ENCODE assay signal across 1 mouse cellular context in genomic region chr7:46033870-46034337, GRCm38 (mm10).
TF ChIP-seq lines count a peak whose summit lies in the region.

No protein-coding gene starts in this region.

TF ChIP-seq in MEL, 35 proteins besides CTCF, POLR2A, EP300 and RAD21 (continued from another document):
- TF ChIP-seq ZKSCAN1 (IDR thresholded peaks at IDR 0.05; ENCODE audit: low read depth, low read length) (no peak), NRF1 (IDR thresholded peaks at IDR 0.05; ENCODE audit: insufficient read depth, low read depth, low read length, poor library complexity, severe bottlenecking) (no peak), HCFC1 (IDR thresholded peaks at IDR 0.05; ENCODE audit: low read depth, low read length) (no peak), POLR2AphosphoS2 (IDR thresholded peaks at IDR 0.05; ENCODE audit: low read length) (peak; percentile 18; the same call in 1 of the 2 replicates), TCF12 (IDR thresholded peaks at IDR 0.05; ENCODE audit: low read depth, low read length) (no peak), ETS1 (IDR thresholded peaks at IDR 0.05; ENCODE audit: low read depth, low read length) (no peak), GABPA (IDR thresholded peaks at IDR 0.05; ENCODE audit: low read depth, low read length) (no peak), MYB (IDR thresholded peaks at IDR 0.05; ENCODE audit: low read depth, low read length) (no peak), MEF2A (IDR thresholded peaks at IDR 0.05; ENCODE audit: extremely low read depth, insufficient replicate concordance, low read depth, low read length, poor library complexity, severe bottlenecking) (no peak)
